Mouse (Mus musculus): ENCODE results near the gene Hnrnpl. TPM values are rescaled to one million over a fixed set of nuclear protein-coding genes. Genes with fewer than 3 reads are reported as not detected.

Gene Hnrnpl
- polyA plus RNA-seq, 1 experiment = 179 TPM

DNA sequence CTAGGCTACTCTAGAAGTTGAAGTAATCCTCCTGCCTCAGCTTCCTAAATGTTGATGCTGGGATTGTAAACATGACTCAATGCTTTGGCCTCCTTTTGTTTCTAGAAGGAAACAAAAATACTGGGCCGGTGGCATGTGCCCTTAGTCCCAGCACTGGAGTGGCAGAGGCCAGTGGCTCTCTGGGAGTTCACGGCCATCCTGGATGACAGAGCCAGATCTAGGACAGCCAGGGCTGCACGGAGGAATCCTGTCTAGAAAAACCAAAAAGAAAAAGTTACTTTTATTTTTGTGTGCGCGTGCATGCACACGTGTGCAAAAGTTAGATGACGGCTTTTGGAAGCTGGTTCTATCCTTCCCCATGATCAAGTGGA, 18.0 kb downstream of the Hnrnpl start:
- Histone ChIP-seq H3K4me1 (ENCODE audit: control insufficient read depth, insufficient read depth, low read length) (peaks cover 24% of the 10 kb centered on the region), H3K4me3 (ENCODE audit: insufficient read depth, low read depth, low read length) (no peak overlapping the region), H3K27ac (ENCODE audit: insufficient read depth, low read depth, low read length) (no peak overlapping the region)
- TF ChIP-seq POLR2A (IDR thresholded peaks at IDR 0.05; ENCODE audit: insufficient read depth, low read depth, low read length) (no peak), CTCF (IDR thresholded peaks at IDR 0.05; ENCODE audit: insufficient read depth, low read depth, low read length) (no peak)
- WGBS = 90% methylated on average over 7 of the region's 7 CpGs

DNA sequence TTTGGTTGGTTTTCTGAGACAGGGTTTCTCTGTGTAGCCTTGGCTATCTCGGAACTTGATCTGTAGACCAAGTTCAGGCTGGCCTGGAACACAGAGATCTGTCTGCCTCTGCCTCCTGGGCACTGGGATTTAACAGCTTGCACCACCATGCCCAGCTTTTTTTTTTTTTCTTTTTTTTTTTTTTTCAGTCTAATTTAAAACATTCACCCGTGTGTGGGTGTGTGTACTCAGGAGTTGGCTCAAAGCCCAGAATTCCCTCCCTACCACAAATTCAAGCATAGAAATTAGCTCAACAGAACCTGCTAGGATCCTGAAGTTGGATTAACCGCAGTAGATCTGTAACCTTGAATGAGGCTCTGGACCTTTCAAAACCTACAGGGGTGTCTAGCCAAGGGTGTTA, 19.0 kb downstream of the Hnrnpl start:
- 35% methylated on average over 3 of the region's 3 CpGs for WGBS

DNA sequence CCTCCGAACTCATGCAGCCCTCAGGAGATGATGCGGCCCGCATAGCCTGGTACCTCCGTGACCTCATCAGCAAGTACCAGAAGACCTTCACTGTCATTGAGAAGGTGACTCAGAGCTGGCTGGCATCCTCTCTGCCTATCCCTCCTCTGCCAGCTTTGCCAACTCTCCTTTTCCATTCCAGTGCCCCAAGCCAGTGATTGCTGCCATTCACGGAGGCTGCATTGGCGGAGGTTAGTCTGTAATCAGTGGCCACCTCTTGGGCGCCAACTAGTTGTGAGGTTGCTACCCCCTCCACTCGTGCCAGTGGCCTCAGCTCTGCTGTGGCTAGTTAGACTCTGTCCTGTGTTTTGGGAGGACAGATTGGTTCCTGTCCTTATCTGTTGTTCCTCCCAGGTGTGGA, 21.5 kb downstream of the Hnrnpl start:
- TF ChIP-seq POLR2A (IDR thresholded peaks at IDR 0.05; ENCODE audit: insufficient read depth, low read depth, low read length) (no peak), CTCF (IDR thresholded peaks at IDR 0.05; ENCODE audit: insufficient read depth, low read depth, low read length) (no peak)
- Histone ChIP-seq H3K4me3 (ENCODE audit: insufficient read depth, low read depth, low read length) (no peak overlapping the region), H3K27ac (ENCODE audit: insufficient read depth, low read depth, low read length) (no peak overlapping the region), H3K4me1 (ENCODE audit: control insufficient read depth, insufficient read depth, low read length) (peaks cover 19% of the 10 kb centered on the region)
- 85% methylated on average over 8 of the region's 8 CpGs for WGBS

More for the DNA sequence above, 19.0 kb downstream of the Hnrnpl start:
- no peak for TF ChIP-seq CTCF (IDR thresholded peaks at IDR 0.05; ENCODE audit: insufficient read depth, low read depth, low read length)
- TF ChIP-seq POLR2A (IDR thresholded peaks at IDR 0.05; ENCODE audit: insufficient read depth, low read depth, low read length) = no peak
- H3K4me1 ChIP-seq (ENCODE audit: control insufficient read depth, insufficient read depth, low read length) = peaks cover 21% of the 10 kb centered on the region
- no peak overlapping the region for H3K27ac ChIP-seq (ENCODE audit: insufficient read depth, low read depth, low read length)
- H3K4me3 ChIP-seq (ENCODE audit: insufficient read depth, low read depth, low read length) = no peak overlapping the region

DNA sequence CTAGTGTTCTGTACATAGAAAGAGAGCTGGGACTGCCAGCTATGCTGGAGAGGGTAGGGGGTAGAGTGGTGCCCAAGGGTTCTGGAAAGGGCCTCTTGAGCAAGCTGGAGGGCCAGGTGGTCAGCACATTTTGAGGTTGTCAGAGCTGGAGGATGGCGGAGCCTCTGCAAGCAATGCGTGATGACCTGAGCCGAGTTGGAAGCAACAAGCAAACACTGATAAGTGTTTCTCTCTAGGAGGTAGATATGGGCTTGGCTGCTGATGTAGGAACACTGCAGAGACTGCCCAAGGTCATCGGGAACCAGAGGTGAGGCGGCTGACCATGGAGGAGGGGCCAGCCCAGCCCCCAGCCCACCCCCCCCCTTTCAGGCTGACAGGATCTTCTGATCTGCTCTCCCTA, 22.6 kb downstream of the Hnrnpl start:
- Histone ChIP-seq H3K4me1 (ENCODE audit: control insufficient read depth, insufficient read depth, low read length) (peaks cover 13% of the 10 kb centered on the region), H3K4me3 (ENCODE audit: insufficient read depth, low read depth, low read length) (no peak overlapping the region), H3K27ac (ENCODE audit: insufficient read depth, low read depth, low read length) (no peak overlapping the region)
- 86% methylated on average over 5 of the region's 5 CpGs for WGBS
- TF ChIP-seq POLR2A (IDR thresholded peaks at IDR 0.05; ENCODE audit: insufficient read depth, low read depth, low read length) (no peak), CTCF (IDR thresholded peaks at IDR 0.05; ENCODE audit: insufficient read depth, low read depth, low read length) (no peak)

DNA sequence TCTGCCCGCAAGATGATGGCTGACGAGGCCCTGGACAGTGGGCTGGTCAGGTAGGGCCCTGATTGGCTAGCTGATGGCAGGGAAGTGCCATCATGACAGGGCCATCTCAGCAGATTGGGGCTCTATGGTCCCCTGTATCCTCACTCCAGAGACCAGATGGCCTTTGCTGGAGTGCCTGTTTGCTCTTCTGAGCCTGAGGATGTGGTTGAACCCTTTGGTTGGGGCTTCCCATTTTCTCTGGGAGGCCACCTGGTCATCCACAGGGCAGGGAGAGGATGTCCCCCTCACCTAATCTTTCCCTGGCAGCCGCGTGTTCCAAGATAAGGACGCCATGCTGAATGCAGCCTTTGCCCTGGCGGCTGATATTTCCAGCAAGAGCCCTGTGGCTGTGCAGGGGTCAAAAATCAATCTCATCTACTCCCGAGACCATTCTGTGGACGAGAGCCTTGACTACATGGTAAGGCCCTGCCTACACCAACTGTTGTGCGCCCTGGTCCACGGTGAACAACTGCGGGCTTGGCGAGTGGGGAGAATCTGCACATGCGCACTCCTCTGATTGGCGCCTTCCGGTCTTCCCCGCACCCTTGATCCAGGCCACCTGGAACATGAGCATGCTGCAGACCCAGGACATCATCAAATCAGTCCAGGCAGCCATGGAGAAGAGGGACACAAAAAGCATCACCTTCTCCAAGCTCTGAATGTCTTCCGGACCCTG, 23.2 kb downstream of the Hnrnpl start:
- 96% methylated on average over 17 of the region's 17 CpGs for WGBS
- TF ChIP-seq CTCF (IDR thresholded peaks at IDR 0.05; ENCODE audit: insufficient read depth, low read depth, low read length) = no peak
- no peak for TF ChIP-seq POLR2A (IDR thresholded peaks at IDR 0.05; ENCODE audit: insufficient read depth, low read depth, low read length)
- Histone ChIP-seq H3K27ac (ENCODE audit: insufficient read depth, low read depth, low read length) (no peak overlapping the region), H3K4me3 (ENCODE audit: insufficient read depth, low read depth, low read length) (no peak overlapping the region), H3K4me1 (ENCODE audit: control insufficient read depth, insufficient read depth, low read length) (peaks cover 8% of the 10 kb centered on the region)

DNA sequence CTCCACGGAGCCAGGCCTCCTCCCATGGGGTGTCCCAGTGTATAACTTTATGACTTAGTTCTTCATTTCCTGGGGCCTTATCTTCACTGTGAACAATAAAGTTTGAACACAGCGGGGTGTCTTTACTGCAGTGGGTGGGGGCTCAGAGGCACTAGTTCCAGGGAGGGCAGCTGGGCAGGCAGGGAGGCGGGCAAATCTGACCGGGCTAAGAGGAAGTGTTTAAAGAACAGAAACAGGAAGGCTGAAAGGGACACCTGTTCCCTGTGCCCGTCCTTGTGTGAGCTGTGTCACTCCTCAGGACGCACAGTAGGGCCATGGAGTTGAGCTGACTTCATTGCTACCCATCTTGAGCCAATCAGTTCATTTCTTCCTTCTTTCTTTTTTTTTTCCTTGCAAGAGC, 23.8 kb downstream of the Hnrnpl start:
- Histone ChIP-seq H3K4me3 (ENCODE audit: insufficient read depth, low read depth, low read length) (no peak overlapping the region), H3K4me1 (ENCODE audit: control insufficient read depth, insufficient read depth, low read length) (peaks cover 8% of the 10 kb centered on the region), H3K27ac (ENCODE audit: insufficient read depth, low read depth, low read length) (no peak overlapping the region)
- 76% methylated on average over 6 of the region's 6 CpGs for WGBS
- no peak for TF ChIP-seq CTCF (IDR thresholded peaks at IDR 0.05; ENCODE audit: insufficient read depth, low read depth, low read length)
- no peak for TF ChIP-seq POLR2A (IDR thresholded peaks at IDR 0.05; ENCODE audit: insufficient read depth, low read depth, low read length)

DNA sequence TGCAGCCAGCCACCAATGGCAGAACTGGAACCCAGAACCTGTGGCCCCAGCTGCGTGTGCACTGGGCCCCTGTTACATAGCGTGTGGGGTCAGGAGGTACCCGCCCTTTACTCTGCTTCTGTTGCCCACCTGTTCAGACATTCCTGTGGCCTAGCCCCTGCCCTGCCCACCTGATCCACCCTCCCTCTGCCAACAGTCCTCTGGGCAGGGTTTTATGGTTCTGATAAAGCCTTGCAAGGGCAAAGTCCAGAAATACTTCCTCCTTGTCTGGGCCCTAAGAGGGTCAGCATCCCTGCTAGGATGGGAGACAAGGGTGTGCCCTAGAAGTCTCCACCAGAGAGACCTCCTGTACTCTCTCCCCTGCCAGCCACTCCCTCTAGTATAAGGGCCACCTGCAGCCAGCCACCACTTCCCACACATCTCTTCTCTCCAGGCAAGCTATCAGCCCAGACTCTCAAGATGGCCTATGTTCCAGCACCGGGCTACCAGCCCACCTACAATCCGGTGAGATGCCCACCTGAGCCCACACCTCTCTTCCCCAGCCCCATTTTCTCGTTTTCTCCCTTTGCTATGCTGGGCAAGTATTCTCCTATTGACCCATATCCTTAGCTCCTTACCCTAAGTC, 25.5 kb downstream of the Hnrnpl start, which contains the start of gene Lgals4:
Gene Lgals4 (plus strand): TSS at position 132 of the 625 bp plus-strand sequence.
- Histone ChIP-seq H3K4me3 (ENCODE audit: insufficient read depth, low read depth, low read length) (no peak within 1 kb of the TSS), H3K27ac (ENCODE audit: insufficient read depth, low read depth, low read length) (no peak within 1 kb of the TSS), H3K4me1 (ENCODE audit: control insufficient read depth, insufficient read depth, low read length) (peaks cover 8% of the 10 kb centered on the region)
- TF ChIP-seq CTCF (IDR thresholded peaks at IDR 0.05; ENCODE audit: insufficient read depth, low read depth, low read length) = no peak
- no peak for TF ChIP-seq POLR2A (IDR thresholded peaks at IDR 0.05; ENCODE audit: insufficient read depth, low read depth, low read length)
- WGBS = 82% methylated on average over 6 of the region's 6 CpGs

DNA sequence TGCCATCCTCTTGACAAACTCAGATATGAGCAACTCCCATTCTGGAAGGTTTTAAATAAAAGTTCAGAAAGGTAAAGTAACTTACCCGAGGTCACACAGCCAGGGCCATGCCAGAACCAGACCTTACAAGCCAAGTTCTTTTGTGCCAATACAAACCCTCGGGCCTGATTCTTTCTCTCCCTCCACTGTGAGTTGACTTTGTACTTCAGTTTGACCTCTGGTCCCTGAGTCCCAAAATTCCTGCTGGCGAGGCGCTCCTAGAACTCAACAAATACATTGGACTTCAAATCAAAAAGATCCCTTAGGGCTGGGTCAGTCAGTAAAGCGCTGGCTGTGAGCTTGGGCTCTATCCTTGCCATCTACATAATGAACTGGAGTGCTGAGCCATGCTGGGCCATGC, 28.6 kb downstream of the Hnrnpl start:
- Histone ChIP-seq H3K27ac (ENCODE audit: insufficient read depth, low read depth, low read length) (no peak overlapping the region), H3K4me3 (ENCODE audit: insufficient read depth, low read depth, low read length) (no peak overlapping the region), H3K4me1 (ENCODE audit: control insufficient read depth, insufficient read depth, low read length) (peaks cover 4% of the 10 kb centered on the region)
- TF ChIP-seq CTCF (IDR thresholded peaks at IDR 0.05; ENCODE audit: insufficient read depth, low read depth, low read length) (no peak), POLR2A (IDR thresholded peaks at IDR 0.05; ENCODE audit: insufficient read depth, low read depth, low read length) (no peak)
- 88% methylated on average over 5 of the region's 5 CpGs for WGBS

DNA sequence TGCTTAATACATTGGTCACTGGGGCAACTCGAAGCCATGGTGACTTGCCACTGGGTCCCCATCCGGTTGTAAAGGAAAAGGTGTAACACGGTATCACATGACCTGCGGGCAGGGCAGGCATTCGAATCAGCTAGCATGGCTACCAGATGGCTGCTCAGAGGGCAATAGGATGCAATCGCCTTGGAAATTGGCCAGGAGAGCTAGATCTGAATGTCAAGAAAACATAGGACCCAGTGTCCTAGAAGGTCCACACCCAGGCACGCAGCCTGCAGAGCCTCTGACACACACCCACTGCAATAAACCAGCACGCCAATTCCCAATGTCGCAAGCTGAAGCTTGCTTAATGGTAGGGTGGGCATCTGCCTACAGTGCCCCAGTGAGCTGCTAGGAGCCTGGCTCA, 30.0 kb downstream of the Hnrnpl start:
- Histone ChIP-seq H3K4me3 (ENCODE audit: insufficient read depth, low read depth, low read length) (no peak overlapping the region), H3K4me1 (ENCODE audit: control insufficient read depth, insufficient read depth, low read length) (peaks cover 4% of the 10 kb centered on the region), H3K27ac (ENCODE audit: insufficient read depth, low read depth, low read length) (no peak overlapping the region)
- 66% methylated on average over 9 of the region's 9 CpGs for WGBS
- TF ChIP-seq CTCF (IDR thresholded peaks at IDR 0.05; ENCODE audit: insufficient read depth, low read depth, low read length) (no peak), POLR2A (IDR thresholded peaks at IDR 0.05; ENCODE audit: insufficient read depth, low read depth, low read length) (no peak)
